Mouse (Mus musculus) bone marrow, adult 2 months (tissue): Measurements from ENCODE around the gene Rcan2.

ENCODE experiments used
- CTCF ChIP-seq: fragments of 200-500 bp; IDR thresholded peaks from 2 replicates; pipeline ENCODE4 v1.5.1; 2011; ENCODE audit warnings: low read length, control low read depth; ENCODE audit not compliant: control insufficient read depth, insufficient read depth
- POLR2A ChIP-seq: fragments of 200-500 bp; IDR thresholded peaks from 2 replicates; pipeline ENCODE4 v1.6.1; 2011; ENCODE audit warnings: low read depth, mild to moderate bottlenecking, control low read depth, low read length, borderline replicate concordance; ENCODE audit not compliant: control insufficient read depth

DNA sequence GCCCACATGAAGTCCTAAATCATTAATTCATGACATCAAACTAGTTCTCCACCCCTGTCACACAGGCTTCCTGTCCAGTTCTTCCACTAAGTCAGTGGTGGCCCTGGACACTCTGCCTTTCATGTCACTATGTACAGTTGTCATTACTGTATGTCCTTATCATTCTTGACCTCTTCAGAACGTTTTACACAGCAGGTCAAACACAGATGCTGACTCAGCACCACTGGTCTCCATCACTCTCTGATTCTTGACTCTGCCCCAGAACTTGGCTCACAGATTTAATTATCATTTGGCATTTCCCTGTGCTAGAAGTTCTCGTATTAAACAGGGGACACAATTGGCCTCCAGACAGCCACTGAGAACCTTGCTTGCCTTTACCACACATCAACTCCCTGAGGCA lies 76.3 kb downstream of the Rcan2 start:
- no peak for TF ChIP-seq CTCF
- no peak for TF ChIP-seq POLR2A
